Mouse (Mus musculus): ENCODE data around the gene Pik3r2. TPM values are rescaled to one million over a fixed set of nuclear protein-coding genes. Genes with fewer than 3 reads are reported as not detected.

The Pik3r2 gene
- polyA plus RNA-seq, 1 experiment from 2014 or later: 56.8 TPM

DNA sequence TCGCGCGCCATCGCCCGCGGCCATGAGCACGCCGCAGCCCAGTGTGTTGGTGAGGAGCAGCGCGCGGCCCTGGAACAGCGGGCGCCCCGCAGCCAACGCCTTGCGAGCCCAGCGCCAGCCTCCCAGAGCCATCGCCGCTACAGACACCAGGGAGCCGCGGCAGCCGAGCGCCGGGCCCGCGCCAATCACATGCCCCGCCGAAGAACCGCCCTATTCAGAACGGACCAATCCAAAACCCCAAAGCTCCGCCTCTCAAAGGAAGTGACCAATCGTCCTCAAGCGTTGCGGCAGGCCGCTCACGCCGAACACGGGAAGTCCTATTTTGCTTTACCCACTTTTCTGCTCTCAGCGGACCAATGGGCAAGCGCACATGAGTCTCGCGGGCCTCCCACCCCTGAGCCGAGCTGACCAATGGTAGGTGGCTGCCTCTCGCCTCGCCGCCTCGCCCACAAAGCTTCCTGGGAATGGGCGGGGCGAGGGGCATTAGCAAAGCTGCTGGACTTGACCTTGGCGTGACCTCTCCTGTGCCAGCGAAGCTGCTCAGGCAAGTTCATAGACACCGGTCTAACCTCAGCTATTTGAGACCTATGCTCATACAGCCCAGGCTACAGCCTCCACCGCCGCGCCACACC, 15.6 kb downstream of the Pik3r2 start, which contains the start of gene Mpv17l2:
Mpv17l2 (minus strand) TSS at position 172 of the 632 bp plus-strand sequence.
- Histone ChIP-seq H3K4me1 (peaks cover 36% of the 10 kb centered on the region), H3K27me3 (no peaks in the 10 kb centered on the region), H3K9me3 (no peaks in the 10 kb centered on the region), H3K36me3 (no peaks in the 10 kb centered on the region), H3K9ac (peak within 1 kb of the TSS; percentile 59), H3K27ac (peak within 1 kb of the TSS; percentile 72), H3K4me3 (peak within 1 kb of the TSS; percentile 56), H3K4me2 (peak within 1 kb of the TSS; percentile 90)
- peak; percentile 95 for ATAC-seq (ENCODE audit: borderline replicate concordance, extremely low read depth, low FRiP score, low TSS enrichment)
- under 1% methylated on average over 55 of the region's 55 CpGs for WGBS

GRCm38 (mm10) chr8:70760350-70760749, 16.2 kb downstream of the Pik3r2 start:
- no peak for ATAC-seq (ENCODE audit: borderline replicate concordance, extremely low read depth, low FRiP score, low TSS enrichment)
- H3K9ac ChIP-seq: peak overlapping the region; percentile 59
- H3K4me3 ChIP-seq: peak overlapping the region; percentile 56
- H3K9me3 ChIP-seq: no peaks in the 10 kb centered on the region
- H3K4me1 ChIP-seq: peaks cover 34% of the 10 kb centered on the region
- peak overlapping the region; percentile 72 for H3K27ac ChIP-seq
- WGBS: under 1% methylated on average over 22 of the region's 22 CpGs
- peak overlapping the region; percentile 90 for H3K4me2 ChIP-seq
- H3K27me3 ChIP-seq: no peaks in the 10 kb centered on the region
- no peaks in the 10 kb centered on the region for H3K36me3 ChIP-seq

GRCm38 (mm10) chr8:70758616-70759561, 17.6 kb downstream of the Pik3r2 start:
- Histone ChIP-seq H3K9ac (no peak overlapping the region), H3K4me2 (no peak overlapping the region), H3K4me3 (no peak overlapping the region), H3K4me1 (peaks cover 40% of the 10 kb centered on the region), H3K36me3 (no peaks in the 10 kb centered on the region), H3K27ac (no peak overlapping the region), H3K9me3 (no peaks in the 10 kb centered on the region), H3K27me3 (no peaks in the 10 kb centered on the region)
- ATAC-seq (ENCODE audit: borderline replicate concordance, extremely low read depth, low FRiP score, low TSS enrichment): no peak
- WGBS: 58% methylated on average over 19 of the region's 19 CpGs

GRCm38 (mm10) chr8:70758308-70758615, 18.3 kb downstream of the Pik3r2 start:
- no peak overlapping the region for H3K4me2 ChIP-seq
- H3K4me1 ChIP-seq: peaks cover 44% of the 10 kb centered on the region
- no peak overlapping the region for H3K27ac ChIP-seq
- 78% methylated on average over 7 of the region's 7 CpGs for WGBS
- H3K36me3 ChIP-seq: no peaks in the 10 kb centered on the region
- H3K9ac ChIP-seq: no peak overlapping the region
- H3K4me3 ChIP-seq: no peak overlapping the region
- ATAC-seq (ENCODE audit: borderline replicate concordance, extremely low read depth, low FRiP score, low TSS enrichment): no peak
- H3K27me3 ChIP-seq: no peaks in the 10 kb centered on the region
- H3K9me3 ChIP-seq: no peaks in the 10 kb centered on the region

DNA sequence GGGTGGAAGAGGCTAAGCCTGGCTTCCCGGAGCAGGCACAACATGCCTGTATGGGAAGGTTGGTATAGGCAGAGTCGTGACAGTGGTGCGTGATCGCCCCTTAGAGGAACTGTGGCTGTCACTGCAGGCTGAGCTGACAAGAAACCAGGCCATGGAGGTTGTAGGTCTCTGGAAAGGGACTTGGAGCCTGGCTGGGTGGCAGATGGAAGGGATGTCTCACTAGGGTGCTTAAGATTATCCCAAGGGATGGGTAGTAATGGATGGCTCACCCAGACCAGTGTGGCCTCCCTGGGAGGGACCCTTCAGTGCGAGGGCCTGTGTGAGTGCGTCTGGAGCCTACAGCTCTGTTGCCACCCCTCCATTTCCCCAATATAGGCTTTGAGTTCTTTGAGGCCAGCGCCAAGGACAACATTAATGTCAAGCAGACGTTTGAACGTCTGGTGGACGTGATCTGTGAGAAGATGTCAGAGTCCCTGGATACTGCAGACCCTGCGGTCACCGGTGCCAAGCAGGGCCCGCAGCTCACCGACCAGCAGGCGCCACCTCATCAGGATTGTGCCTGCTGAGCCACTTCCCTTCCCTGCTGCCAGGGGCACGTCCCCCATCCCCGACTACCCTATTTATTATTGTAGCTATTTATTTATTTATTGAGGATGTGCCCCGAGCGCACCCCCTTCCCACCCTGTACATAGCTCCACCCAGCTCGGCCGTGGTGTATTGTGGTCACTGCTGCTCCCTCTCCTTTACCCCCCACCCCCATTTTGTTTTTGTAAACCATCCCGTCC, 18.8 kb downstream of the Pik3r2 start:
- H3K4me2 ChIP-seq: no peak overlapping the region
- no peak for ATAC-seq (ENCODE audit: borderline replicate concordance, extremely low read depth, low FRiP score, low TSS enrichment)
- H3K4me3 ChIP-seq: no peak overlapping the region
- no peaks in the 10 kb centered on the region for H3K9me3 ChIP-seq
- no peaks in the 10 kb centered on the region for H3K36me3 ChIP-seq
- no peak overlapping the region for H3K27ac ChIP-seq
- 68% methylated on average over 22 of the region's 22 CpGs for WGBS
- no peaks in the 10 kb centered on the region for H3K27me3 ChIP-seq
- H3K4me1 ChIP-seq: peaks cover 50% of the 10 kb centered on the region
- H3K9ac ChIP-seq: no peak overlapping the region

GRCm38 (mm10) chr8:70756476-70757040, 20.0 kb downstream of the Pik3r2 start:
- no peaks in the 10 kb centered on the region for H3K27me3 ChIP-seq
- no peak overlapping the region for H3K9ac ChIP-seq
- no peak for ATAC-seq (ENCODE audit: borderline replicate concordance, extremely low read depth, low FRiP score, low TSS enrichment)
- H3K4me1 ChIP-seq: peaks cover 57% of the 10 kb centered on the region
- no peak overlapping the region for H3K27ac ChIP-seq
- 94% methylated on average over 6 of the region's 6 CpGs for WGBS
- no peak overlapping the region for H3K4me2 ChIP-seq
- no peaks in the 10 kb centered on the region for H3K36me3 ChIP-seq
- no peak overlapping the region for H3K4me3 ChIP-seq
- H3K9me3 ChIP-seq: no peaks in the 10 kb centered on the region

GRCm38 (mm10) chr8:70755661-70756475, 20.6 kb downstream of the Pik3r2 start:
- no peak overlapping the region for H3K27ac ChIP-seq
- no peaks in the 10 kb centered on the region for H3K9me3 ChIP-seq
- WGBS: 81% methylated on average over 24 of the region's 24 CpGs
- no peaks in the 10 kb centered on the region for H3K27me3 ChIP-seq
- peak overlapping the region; percentile 60; the same call in 1 of the 2 replicates for H3K4me3 ChIP-seq
- no peaks in the 10 kb centered on the region for H3K36me3 ChIP-seq
- H3K4me1 ChIP-seq: peaks cover 52% of the 10 kb centered on the region
- ATAC-seq (ENCODE audit: borderline replicate concordance, extremely low read depth, low FRiP score, low TSS enrichment): no peak
- no peak overlapping the region for H3K9ac ChIP-seq
- peak overlapping the region; percentile 96 for H3K4me2 ChIP-seq

GRCm38 (mm10) chr8:70754871-70755660, 21.4 kb downstream of the Pik3r2 start:
- Histone ChIP-seq H3K27me3 (no peaks in the 10 kb centered on the region), H3K4me3 (peak overlapping the region; percentile 60), H3K4me2 (peak overlapping the region; percentile 96), H3K27ac (peak overlapping the region; percentile 34; the same call in 1 of the 2 replicates), H3K9me3 (no peaks in the 10 kb centered on the region), H3K9ac (peak overlapping the region; percentile 72), H3K4me1 (peaks cover 48% of the 10 kb centered on the region), H3K36me3 (no peaks in the 10 kb centered on the region)
- WGBS: 12% methylated on average over 50 of the region's 50 CpGs
- ATAC-seq (ENCODE audit: borderline replicate concordance, extremely low read depth, low FRiP score, low TSS enrichment): peak; percentile 1; the same call in 1 of the 2 replicates

DNA sequence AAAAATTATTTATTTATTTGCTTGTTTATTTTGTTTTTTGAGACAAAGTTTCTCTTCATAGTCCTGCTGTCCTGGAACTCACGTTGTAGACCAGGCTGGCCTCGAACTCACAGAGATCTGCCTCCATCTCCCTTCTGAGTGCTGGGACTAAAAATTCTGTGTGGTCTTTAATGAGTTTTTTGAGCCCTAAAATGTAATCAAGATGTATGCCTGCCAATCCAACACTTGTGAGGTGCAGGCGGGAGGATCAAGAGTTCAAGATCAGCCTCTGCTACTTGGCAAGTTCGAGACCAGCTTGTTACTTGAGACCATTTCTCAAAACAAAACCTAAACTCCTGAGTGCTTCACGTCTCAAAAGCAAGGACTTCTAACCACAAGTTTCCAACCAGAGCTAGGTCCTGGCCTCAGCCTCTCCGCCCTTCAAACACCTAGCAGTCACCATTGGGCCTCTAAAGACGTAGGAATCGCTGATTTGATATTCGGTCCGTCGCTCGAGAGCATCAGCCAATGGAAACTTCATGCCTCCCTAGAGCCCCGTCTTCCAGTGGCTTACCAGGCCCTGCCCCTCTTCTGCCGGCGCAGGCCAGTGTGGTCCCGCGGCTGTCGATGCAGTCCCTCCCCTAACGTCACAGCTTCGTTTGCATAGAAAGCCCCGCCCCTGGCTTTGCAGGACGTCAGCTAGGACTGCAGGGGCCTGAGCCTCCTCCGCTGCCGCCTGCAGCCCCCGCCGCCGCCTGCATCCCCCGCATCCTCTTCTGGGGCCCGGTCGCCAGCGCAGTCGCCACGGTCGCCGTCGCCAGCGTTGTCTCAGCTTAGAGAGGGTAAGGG, 22.3 kb downstream of the Pik3r2 start, which contains the start of gene Rab3a:
Rab3a (plus strand) TSS at position 637 of the 828 bp plus-strand sequence.
- no peaks in the 10 kb centered on the region for H3K36me3 ChIP-seq
- 7% methylated on average over 37 of the region's 37 CpGs for WGBS
- no peaks in the 10 kb centered on the region for H3K9me3 ChIP-seq
- peaks cover 1% of the 10 kb centered on the region; the same call in 1 of the 2 replicates for H3K27me3 ChIP-seq
- H3K9ac ChIP-seq: peak within 1 kb of the TSS; percentile 72
- H3K4me2 ChIP-seq: peak within 1 kb of the TSS; percentile 96
- peak within 1 kb of the TSS; percentile 60 for H3K4me3 ChIP-seq
- peak within 1 kb of the TSS; percentile 78 for H3K27ac ChIP-seq
- H3K4me1 ChIP-seq: peaks cover 41% of the 10 kb centered on the region
- peak; percentile 96 for ATAC-seq (ENCODE audit: borderline replicate concordance, extremely low read depth, low FRiP score, low TSS enrichment)
